Mouse (Mus musculus): ENCODE data around the gene Dct. TPM values are rescaled to one million over a fixed set of nuclear protein-coding genes. Genes with fewer than 3 reads are reported as not detected.

The Dct gene
- polyA plus RNA-seq, 1 experiment, result 0.13 TPM

- Histone ChIP-seq H3K4me1 (ENCODE audit: control insufficient read depth, insufficient read depth, insufficient read length, low read length) (no peaks in the 10 kb centered on the region), H3K27ac (ENCODE audit: insufficient read depth, low read depth, low read length) (no peak overlapping the region), H3K4me3 (ENCODE audit: low read depth, low read length) (no peak overlapping the region), H3K36me3 (ENCODE audit: control insufficient read depth, insufficient read depth, low read length) (no peaks in the 10 kb centered on the region), H3K27me3 (ENCODE audit: control insufficient read depth, insufficient read depth, low read length) (no peaks in the 10 kb centered on the region)
- WGBS, result 94% methylated on average over 10 of the region's 10 CpGs
- TF ChIP-seq POLR2A (IDR thresholded peaks at IDR 0.05; ENCODE audit: low read depth, low read length) (no peak), CTCF (IDR thresholded peaks at IDR 0.05; ENCODE audit: extremely low read depth, insufficient read length, insufficient replicate concordance, low read depth, low read length) (no peak)
Observed at GRCm38 (mm10) chr14:117981532-117981931, 70.5 kb downstream of the Dct start.

GRCm38 (mm10) chr14:117972576-117972975 lies 79.5 kb downstream of the Dct start:
- Histone ChIP-seq H3K4me1 (ENCODE audit: control insufficient read depth, insufficient read depth, insufficient read length, low read length) (no peaks in the 10 kb centered on the region), H3K27ac (ENCODE audit: insufficient read depth, low read depth, low read length) (no peak overlapping the region), H3K4me3 (ENCODE audit: low read depth, low read length) (no peak overlapping the region), H3K36me3 (ENCODE audit: control insufficient read depth, insufficient read depth, low read length) (no peaks in the 10 kb centered on the region), H3K27me3 (ENCODE audit: control insufficient read depth, insufficient read depth, low read length) (no peaks in the 10 kb centered on the region)
- no peak for TF ChIP-seq CTCF (IDR thresholded peaks at IDR 0.05; ENCODE audit: extremely low read depth, insufficient read length, insufficient replicate concordance, low read depth, low read length)
- no peak for TF ChIP-seq POLR2A (IDR thresholded peaks at IDR 0.05; ENCODE audit: low read depth, low read length)
- WGBS, result 84% methylated on average over 5 of the region's 5 CpGs

Other genes with a start within 250 kb of the Dct start
- 3.9 and 5.6 TPM in 2 replicates for gene Tgds, start 80.5 kb upstream of the Dct start, polyA plus RNA-seq (2012; rRNA removed)
- 14.6 and 14.9 TPM in 2 replicates for gene Gpr180, start 84.9 kb upstream of the Dct start, polyA plus RNA-seq (2012; rRNA removed)
- gene Sox21, start 184.8 kb upstream of the Dct start, polyA plus RNA-seq (2012; rRNA removed), result 0.06 and 5.2 TPM in 2 replicates
- not detected in 2 replicates for gene Gm9376, start 214.7 kb upstream of the Dct start, polyA plus RNA-seq (2012; rRNA removed)

Measured in small intestine, adult 2 months (tissue).